ENCODE assay signal across 23 mouse cellular contexts in genomic region chr13:90560095-90560494, GRCm38 (mm10).
DNase-seq lines count a peak whose midpoint lies in the region; ATAC-seq and TF ChIP-seq lines count a peak whose summit lies in the region.
"Had no signal": no experiment of that assay in that cellular context is flagged by ENCODE, and none has a peak within 500 bp of the region (broad histone marks: within the 10 kb centered on the region; RNA-seq: fewer than 3 reads in every experiment).

No protein-coding gene starts in this region.

- TF ChIP-seq CTCF in Patski (IDR thresholded peaks at IDR 0.05): peak; percentile 13

- H3K27me3 ChIP-seq in heart, embryonic 16.5 days (ENCODE audit: control insufficient read depth, insufficient read depth, low read length): no peaks in the 10 kb centered on the region
- H3K27me3 ChIP-seq in heart, embryonic 10.5 days (ENCODE audit: insufficient read depth, poor library complexity, severe bottlenecking): no peaks in the 10 kb centered on the region
- H3K27me3 ChIP-seq in limb, embryonic 14.5 days (ENCODE audit: control insufficient read depth, insufficient read depth, low read length): no peaks in the 10 kb centered on the region
- no peaks in the 10 kb centered on the region for H3K27me3 ChIP-seq in limb, embryonic 10.5 days (ENCODE audit: low read depth, poor library complexity, severe bottlenecking)
- no peaks in the 10 kb centered on the region for H3K27me3 ChIP-seq in Patski
- H3K27me3 ChIP-seq: forebrain, embryonic 12.5 days; kidney, embryonic 15.5 days; liver, embryonic 12.5 days; megakaryocyte, embryonic 14.5 days; midbrain, embryonic 15.5 days had no signal

- no peak overlapping the region for H3K4me3 ChIP-seq in heart, embryonic 16.5 days (ENCODE audit: low read length)
- no peak overlapping the region for H3K4me3 ChIP-seq in heart, embryonic 10.5 days
- no peak overlapping the region for H3K4me3 ChIP-seq in limb, embryonic 14.5 days (replicated peaks; ENCODE audit: low read length)
- H3K4me3 ChIP-seq in limb, embryonic 10.5 days: no peak overlapping the region
- H3K4me3 ChIP-seq: forebrain, embryonic 12.5 days; kidney, embryonic 15.5 days; liver, embryonic 12.5 days; megakaryocyte, embryonic 14.5 days; midbrain, embryonic 15.5 days had no signal

- no peak for DNase-seq in heart, embryonic 10.5 days (ENCODE audit: low spot score)
- DNase-seq in limb, embryonic 14.5 days (ENCODE audit: low spot score): peak; percentile 61
- DNase-seq in limb, embryonic 10.5 days (ENCODE audit: low spot score): no peak
- DNase-seq in 3T3-L1 (ENCODE audit: low read depth, low spot score) (peak; percentile 93), Patski (ENCODE audit: low read depth, low spot score) (no peak)
- DNase-seq in urinary bladder, postnatal 10 days (ENCODE audit: low spot score): no peak
- DNase-seq: adrenal gland, postnatal 36 days; cerebellum, adult 18-20 months; cerebellum, postnatal 25 days; embryo, embryonic 11 days; gastrocnemius, postnatal 36 days; left cerebral cortex, postnatal 4 days; lung, postnatal 14 days; right cerebral cortex, postnatal 25 days; thymus, postnatal 4 days had no signal

- H3K9ac ChIP-seq in heart, embryonic 16.5 days (ENCODE audit: low read length): no peak overlapping the region
- H3K9ac ChIP-seq in limb, embryonic 14.5 days (ENCODE audit: low read depth, low read length, severe bottlenecking): no peak overlapping the region
- H3K9ac ChIP-seq: forebrain, embryonic 12.5 days; hindbrain, embryonic 14.5 days; kidney, embryonic 15.5 days; liver, embryonic 12.5 days; midbrain, embryonic 15.5 days had no signal

- no peaks in the 10 kb centered on the region for H3K36me3 ChIP-seq in heart, embryonic 16.5 days (ENCODE audit: control insufficient read depth, insufficient read depth)
- H3K36me3 ChIP-seq in heart, embryonic 10.5 days: no peaks in the 10 kb centered on the region
- no peaks in the 10 kb centered on the region for H3K36me3 ChIP-seq in limb, embryonic 14.5 days (ENCODE audit: control insufficient read depth, insufficient read depth, low read length)
- H3K36me3 ChIP-seq in limb, embryonic 10.5 days: no peaks in the 10 kb centered on the region
- H3K36me3 ChIP-seq: forebrain, embryonic 12.5 days; kidney, embryonic 15.5 days; liver, embryonic 12.5 days; midbrain, embryonic 15.5 days had no signal

- 35% methylated on average over 1 of the region's 1 CpGs for WGBS in heart, embryonic 16.5 days
- 69% methylated on average over 1 of the region's 1 CpGs for WGBS in heart, embryonic 10.5 days
- WGBS in limb, embryonic 14.5 days: 81% methylated on average over 1 of the region's 1 CpGs
- WGBS in limb, embryonic 10.5 days: 95% methylated on average over 1 of the region's 1 CpGs

- no peak overlapping the region for H3K4me2 ChIP-seq in heart, embryonic 16.5 days (ENCODE audit: low read depth, low read length)
- H3K4me2 ChIP-seq in limb, embryonic 14.5 days (replicated peaks; ENCODE audit: low read depth, low read length, severe bottlenecking): no peak overlapping the region
- H3K4me2 ChIP-seq: forebrain, embryonic 12.5 days; hindbrain, embryonic 14.5 days; kidney, embryonic 15.5 days; liver, embryonic 12.5 days; midbrain, embryonic 15.5 days had no signal

- CTCF ChIA-PET in Patski (lab: Charles Lee): no interaction called here

- no peaks in the 10 kb centered on the region for H3K9me3 ChIP-seq in heart, embryonic 16.5 days (replicated peaks; ENCODE audit: control insufficient read depth, low read length)
- no peaks in the 10 kb centered on the region for H3K9me3 ChIP-seq in heart, embryonic 10.5 days
- H3K9me3 ChIP-seq in limb, embryonic 14.5 days (ENCODE audit: control insufficient read depth, low read length): no peaks in the 10 kb centered on the region
- H3K9me3 ChIP-seq in limb, embryonic 10.5 days (replicated peaks): no peaks in the 10 kb centered on the region
- H3K9me3 ChIP-seq: forebrain, embryonic 12.5 days; kidney, embryonic 15.5 days; liver, embryonic 12.5 days; midbrain, embryonic 15.5 days had no signal

- no peak for TF ChIP-seq POLR2A in limb, embryonic 14.5 days (IDR thresholded peaks at IDR 0.05; ENCODE audit: borderline replicate concordance, extremely low read depth, insufficient read depth, insufficient read length)

- in situ Hi-C loops in Patski (cut with MboI; ENCODE audit: low pct_unique_long_range_greater_than_20kb): no loop called here

- ATAC-seq in heart, embryonic 16.5 days (replicated peaks; ENCODE audit: extremely low read depth, insufficient read depth, low FRiP score): peak; percentile 60; the same call in 1 of the 2 replicates
- ATAC-seq in limb, embryonic 14.5 days (ENCODE audit: low FRiP score, low read depth): no peak
- ATAC-seq in Patski: no peak
- no peak for ATAC-seq in monocyte, adult 5-6 weeks (replicated peaks; ENCODE audit: insufficient number of reproducible peaks, low FRiP score, low TSS enrichment, poor library complexity, severe bottlenecking)
- ATAC-seq: liver, embryonic 12.5 days; midbrain, embryonic 15.5 days had no signal

- POLR2A ChIA-PET in Patski (lab: Charles Lee): interaction anchor here (0.5 kb wide), 1 partner anchor 458 kb away, joined by 7 read pairs; no protein-coding TSS in a partner anchor

- H3K27ac ChIP-seq in heart, embryonic 16.5 days (ENCODE audit: low read length): no peak overlapping the region
- H3K27ac ChIP-seq in heart, embryonic 10.5 days: no peak overlapping the region
- no peak overlapping the region for H3K27ac ChIP-seq in limb, embryonic 14.5 days (replicated peaks; ENCODE audit: low read depth, low read length)
- H3K27ac ChIP-seq in limb, embryonic 10.5 days: no peak overlapping the region
- H3K27ac ChIP-seq: forebrain, embryonic 12.5 days; hindbrain, embryonic 14.5 days; kidney, embryonic 15.5 days; liver, embryonic 12.5 days; midbrain, embryonic 15.5 days had no signal

- no peaks in the 10 kb centered on the region for H3K4me1 ChIP-seq in heart, embryonic 16.5 days (ENCODE audit: control insufficient read depth, insufficient read depth, low read length)
- no peaks in the 10 kb centered on the region for H3K4me1 ChIP-seq in heart, embryonic 10.5 days
- no peaks in the 10 kb centered on the region for H3K4me1 ChIP-seq in limb, embryonic 14.5 days (ENCODE audit: control insufficient read depth, insufficient read depth, low read length)
- H3K4me1 ChIP-seq in limb, embryonic 10.5 days: no peaks in the 10 kb centered on the region
- H3K4me1 ChIP-seq: forebrain, embryonic 12.5 days; kidney, embryonic 15.5 days; liver, embryonic 12.5 days; megakaryocyte, embryonic 14.5 days; midbrain, embryonic 15.5 days had no signal

Comparison
In these comparisons a context has a peak if more than half of its experiments do, and no peak if none do; other contexts are left out.
1. DNase-seq: peak in limb, embryonic 14.5 days (single experiment) and 3T3-L1 (single experiment); none in heart, embryonic 10.5 days (single experiment), limb, embryonic 10.5 days (single experiment), Patski (single experiment) and urinary bladder, postnatal 10 days (single experiment).